Mouse (Mus musculus) small intestine, adult 2 months (tissue): Measurements from ENCODE around the gene Tm9sf2. TPM values are rescaled to one million over a fixed set of nuclear protein-coding genes. Genes with fewer than 3 reads are reported as not detected.

Source experiments
- H3K27ac ChIP-seq: fragments of 200-500 bp; 2 replicates; pipeline ENCODE4 v1.5.1; 2012; ENCODE audit warnings: low read depth, low read length, control low read depth, inconsistent platforms; ENCODE audit not compliant: insufficient read depth
- H3K27me3 ChIP-seq: fragments of 200-500 bp; 2 replicates; pipeline ENCODE4 v1.6.1; 2012; ENCODE audit warnings: mild to moderate bottlenecking, moderate library complexity, low read length, inconsistent platforms; ENCODE audit not compliant: control insufficient read depth, insufficient read depth
- H3K36me3 ChIP-seq: fragments of 200-500 bp; 2 replicates; pipeline ENCODE4 v1.6.1; 2012; ENCODE audit warnings: mild to moderate bottlenecking, low read length, control low read depth, inconsistent platforms; ENCODE audit not compliant: control insufficient read depth, insufficient read depth
- H3K4me1 ChIP-seq: fragments of 200-500 bp; 2 replicates; pipeline ENCODE4 v1.6.1; 2012; ENCODE audit warnings: low read length, inconsistent platforms, mixed read lengths; ENCODE audit not compliant: control insufficient read depth, insufficient read depth, insufficient read length
- H3K4me3 ChIP-seq: fragments of 200-500 bp; 2 replicates; pipeline ENCODE4 v1.5.1; 2012; ENCODE audit warnings: low read depth, mild to moderate bottlenecking, control low read depth, inconsistent platforms, low read length, moderate library complexity
- CTCF ChIP-seq: fragments of 200-500 bp; IDR thresholded peaks from 2 replicates; pipeline ENCODE4 v1.5.1; 2012; ENCODE audit warnings: low read depth, mild to moderate bottlenecking, control low read depth, inconsistent platforms, low read length, moderate library complexity, mixed read lengths; ENCODE audit not compliant: insufficient replicate concordance, insufficient read length; ENCODE audit errors: extremely low read depth
- POLR2A ChIP-seq: fragments of 200-500 bp; IDR thresholded peaks from 2 replicates; pipeline ENCODE4 v1.6.1; 2012; ENCODE audit warnings: low read depth, mild to moderate bottlenecking, control low read depth, inconsistent platforms, low read length, moderate library complexity
- WGBS: fragments of 180-500 bp; shearing (Covaris S2); methylation state at CpG from one replicate; pipeline ENCODE4 v1.1.7; 2018; 5-methylcytosine and 5-hydroxymethylcytosine counted together
- polyA plus RNA-seq: library from polyadenylated mRNA; depleted of rRNA; stranded (reverse); fragments of >200 nt; gene quantifications from 2 replicates; pipeline ENCODE4 v1.2.3, GENCODE M21; 2012

Gene Tm9sf2
- polyA plus RNA-seq, 1 experiment, result 678 TPM

GRCm38 (mm10) chr14:122143585-122144269, 36.9 kb downstream of the Tm9sf2 start:
- no peak for TF ChIP-seq CTCF
- no peak for TF ChIP-seq POLR2A
- H3K27me3 ChIP-seq, result no peaks in the 10 kb centered on the region
- H3K4me3 ChIP-seq, result no peak overlapping the region
- 74% methylated on average over 4 of the region's 4 CpGs for WGBS
- H3K4me1 ChIP-seq, result no peaks in the 10 kb centered on the region
- H3K36me3 ChIP-seq, result peaks cover 77% of the 10 kb centered on the region
- H3K27ac ChIP-seq, result no peak overlapping the region

GRCm38 (mm10) chr14:122145374-122145773, 38.5 kb downstream of the Tm9sf2 start:
- H3K36me3 ChIP-seq, result peaks cover 74% of the 10 kb centered on the region
- H3K27ac ChIP-seq, result no peak overlapping the region
- H3K4me3 ChIP-seq, result no peak overlapping the region
- H3K4me1 ChIP-seq, result no peaks in the 10 kb centered on the region
- no peaks in the 10 kb centered on the region for H3K27me3 ChIP-seq
- TF ChIP-seq POLR2A, result no peak
- TF ChIP-seq CTCF, result no peak
- 56% methylated on average over 1 of the region's 1 CpGs for WGBS

GRCm38 (mm10) chr14:122150616-122151015, 43.8 kb downstream of the Tm9sf2 start:
- no peak overlapping the region for H3K4me3 ChIP-seq
- peaks cover 71% of the 10 kb centered on the region for H3K36me3 ChIP-seq
- TF ChIP-seq POLR2A, result no peak
- TF ChIP-seq CTCF, result no peak
- H3K27me3 ChIP-seq, result no peaks in the 10 kb centered on the region
- no peak overlapping the region for H3K27ac ChIP-seq
- WGBS, result 83% methylated on average over 5 of the region's 5 CpGs
- H3K4me1 ChIP-seq, result no peaks in the 10 kb centered on the region

DNA sequence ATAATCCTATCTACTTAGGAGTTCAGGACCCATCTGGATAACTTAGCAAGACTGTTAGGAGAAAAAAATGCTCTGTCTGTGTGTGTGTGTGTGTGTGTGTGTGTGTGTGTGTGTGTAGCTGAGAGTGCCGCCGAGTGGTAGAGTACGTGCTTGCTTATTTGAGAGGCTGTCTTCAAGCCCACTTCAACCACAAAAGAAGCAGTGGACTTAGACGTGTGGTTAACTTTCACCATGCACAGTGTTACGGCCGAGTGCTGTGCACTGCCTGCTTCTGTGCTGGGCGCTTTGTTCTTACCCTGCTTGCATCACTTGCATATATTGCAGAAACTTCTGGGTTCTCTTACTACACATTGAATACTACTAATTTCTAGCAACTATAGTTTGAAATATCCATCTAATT, 50.9 kb downstream of the Tm9sf2 start:
- TF ChIP-seq POLR2A, result no peak
- TF ChIP-seq CTCF, result no peak
- 87% methylated on average over 7 of the region's 7 CpGs for WGBS
- Histone ChIP-seq H3K4me3 (no peak overlapping the region), H3K27me3 (no peaks in the 10 kb centered on the region), H3K36me3 (peaks cover 47% of the 10 kb centered on the region), H3K4me1 (no peaks in the 10 kb centered on the region), H3K27ac (no peak overlapping the region)

GRCm38 (mm10) chr14:122160916-122161315, 54.1 kb downstream of the Tm9sf2 start:
- 92% methylated on average over 1 of the region's 1 CpGs for WGBS
- TF ChIP-seq POLR2A (no peak), CTCF (no peak)
- no peak overlapping the region for H3K27ac ChIP-seq
- no peaks in the 10 kb centered on the region for H3K4me1 ChIP-seq
- H3K4me3 ChIP-seq, result no peak overlapping the region
- H3K27me3 ChIP-seq, result no peaks in the 10 kb centered on the region
- peaks cover 25% of the 10 kb centered on the region for H3K36me3 ChIP-seq

- Histone ChIP-seq H3K4me1 (peaks cover 8% of the 10 kb centered on the region; the same call in 1 of the 2 replicates), H3K27me3 (no peaks in the 10 kb centered on the region), H3K36me3 (no peaks in the 10 kb centered on the region), H3K27ac (no peak overlapping the region), H3K4me3 (no peak overlapping the region)
- TF ChIP-seq POLR2A, result no peak
- no peak for TF ChIP-seq CTCF
- 87% methylated on average over 7 of the region's 7 CpGs for WGBS
These were observed 62.1 kb downstream of the Tm9sf2 start for GRCm38 (mm10) chr14:122168912-122169311.

DNA sequence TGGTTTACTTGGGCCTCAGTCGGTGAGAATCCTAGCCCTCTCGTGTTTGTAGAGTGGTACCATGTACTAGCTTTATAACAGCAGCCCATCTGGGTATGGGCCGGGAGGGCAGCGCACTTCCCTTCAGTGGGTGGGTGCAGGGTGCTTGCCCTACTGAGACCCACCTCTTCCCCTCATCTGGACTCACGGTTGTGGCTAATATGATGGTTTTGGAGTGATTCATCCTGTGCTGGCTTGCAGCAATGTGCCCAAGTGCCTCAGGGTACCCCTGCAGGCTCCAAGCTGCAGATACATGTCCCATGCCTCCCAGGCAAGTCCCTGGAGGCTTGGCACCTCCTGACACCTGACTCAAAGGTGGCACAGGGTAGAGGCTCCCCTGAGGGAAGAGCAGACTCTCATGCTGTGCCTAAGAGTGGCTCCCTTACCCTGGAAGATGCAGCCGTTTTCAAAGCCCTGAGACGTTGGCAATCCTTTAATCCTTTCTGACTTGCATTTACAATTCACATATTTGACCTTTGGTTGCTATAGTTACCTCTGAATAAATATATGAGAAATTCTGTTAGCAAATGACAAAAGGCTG, 63.5 kb downstream of the Tm9sf2 start:
- no peak overlapping the region for H3K4me3 ChIP-seq
- TF ChIP-seq POLR2A, result no peak
- no peak for TF ChIP-seq CTCF
- WGBS, result 73% methylated on average over 7 of the region's 7 CpGs
- no peak overlapping the region for H3K27ac ChIP-seq
- peaks cover 8% of the 10 kb centered on the region; the same call in 1 of the 2 replicates for H3K4me1 ChIP-seq
- no peaks in the 10 kb centered on the region for H3K36me3 ChIP-seq
- H3K27me3 ChIP-seq, result no peaks in the 10 kb centered on the region
